Mouse (Mus musculus): ENCODE results near the gene Thtpa.

Thtpa gene

GRCm38 (mm10) chr14:55135676-55136075 lies 41.1 kb downstream of the Thtpa start:
- no peak for DNase-seq (ENCODE audit: low read depth, low spot score)

- DNase-seq (ENCODE audit: low read depth, low spot score), result no peak
Observed at GRCm38 (mm10) chr14:55139313-55139712, 44.7 kb downstream of the Thtpa start.

- DNase-seq (ENCODE audit: low read depth, low spot score), result no peak
Observed at GRCm38 (mm10) chr14:55146324-55146723, 51.7 kb downstream of the Thtpa start.

DNA sequence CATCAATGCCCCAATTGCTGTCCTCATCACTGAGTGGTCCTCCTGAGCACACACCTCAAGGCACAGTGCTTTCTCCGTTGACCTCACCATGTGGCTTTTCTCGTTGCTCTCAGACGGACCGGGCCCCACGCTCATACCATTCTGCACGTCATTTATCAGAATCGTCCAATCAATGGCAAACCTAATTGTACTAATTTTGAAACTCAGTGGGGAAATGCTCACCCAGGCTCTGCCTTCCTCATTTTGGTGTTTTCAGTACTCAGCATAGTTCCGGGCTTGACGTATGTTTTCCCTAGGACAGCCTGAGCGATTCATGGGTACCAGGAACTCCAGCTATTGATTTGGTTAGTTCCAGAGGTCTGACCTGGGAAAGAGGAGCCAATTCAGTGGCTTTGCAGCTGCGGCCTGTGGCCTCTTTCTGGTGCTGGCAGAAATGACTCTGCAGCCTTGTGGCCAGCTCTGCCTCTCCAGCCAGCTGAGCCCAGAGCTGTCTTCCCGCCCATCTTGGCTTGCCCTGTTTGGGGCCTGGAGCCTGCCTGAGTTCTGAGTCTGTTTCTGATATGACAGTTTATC lies 52.3 kb downstream of the Thtpa start:
- no peak for DNase-seq (ENCODE audit: low read depth, low spot score)

DNA sequence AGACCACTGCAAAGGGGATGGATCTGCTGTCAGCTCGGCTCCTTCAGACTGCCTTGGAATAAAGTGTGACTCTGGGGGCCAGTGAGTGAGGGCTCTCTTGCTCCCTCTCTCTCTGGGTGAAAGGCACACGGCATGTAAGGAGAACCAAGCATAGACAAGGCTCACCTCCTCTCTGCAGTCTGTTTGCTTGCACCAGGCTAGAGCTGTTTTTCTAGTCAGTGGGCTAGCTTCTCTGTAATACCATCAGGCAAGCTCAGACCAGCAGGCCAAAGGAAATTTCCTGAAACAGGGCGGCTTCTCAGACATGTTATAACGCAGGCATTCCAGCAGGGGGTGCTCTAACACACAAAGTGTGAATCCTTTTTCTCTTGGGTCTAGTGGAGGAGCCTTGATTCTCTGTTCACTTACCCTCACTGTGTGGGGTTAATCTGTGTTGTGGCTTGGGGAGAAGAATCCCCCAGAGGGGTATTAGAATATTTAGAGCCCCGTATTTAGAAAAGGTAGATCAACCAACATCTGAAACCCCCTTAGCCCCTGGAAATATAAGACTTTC lies 53.9 kb downstream of the Thtpa start:
- peak; percentile 60 for DNase-seq (ENCODE audit: low read depth, low spot score)
